In the genomic region with DNA sequence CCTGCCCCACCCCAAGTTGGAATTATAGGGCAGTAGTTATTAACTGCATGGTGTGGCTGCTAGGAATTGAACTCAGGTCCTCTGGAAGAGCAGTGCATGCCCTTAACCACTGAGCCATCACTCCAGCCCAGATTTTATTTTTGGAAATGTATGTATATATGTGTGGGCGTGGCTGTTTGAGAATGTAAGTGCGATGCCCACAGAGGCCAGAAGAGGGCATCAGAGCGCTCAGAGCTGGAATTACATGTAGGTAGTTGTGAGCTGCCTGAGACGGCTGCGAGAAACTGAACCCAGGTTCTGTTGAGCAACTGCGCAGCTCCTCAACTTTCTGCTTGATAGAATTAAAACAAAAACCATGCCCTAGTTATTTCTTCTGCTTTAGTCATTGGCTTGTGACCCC, we compare ENCODE assay signal across 8 mouse cellular contexts. TPM values are rescaled to one million over a fixed set of nuclear protein-coding genes. Genes with fewer than 3 reads are reported as not detected.
A peak's percentile ranks its signal among the peaks of the same experiment; 100 is the strongest.
DNase-seq lines count a peak whose midpoint lies in the region; ATAC-seq and TF ChIP-seq lines count a peak whose summit lies in the region.
"Had no signal": no experiment of that assay in that cellular context is flagged by ENCODE, and none has a peak within 500 bp of the region (broad histone marks: within the 10 kb centered on the region; RNA-seq: fewer than 3 reads in every experiment).

No protein-coding gene starts in this region.

- peak; percentile 8 for ATAC-seq in G1E (ENCODE audit: extremely low read depth, insufficient number of reproducible peaks, low FRiP score, poor library complexity, severe bottlenecking)
- ATAC-seq in lung, embryonic 14.5 days (ENCODE audit: insufficient read depth), result peak; percentile 32; the same call in 1 of the 2 replicates

- H3K9ac ChIP-seq in lung, embryonic 14.5 days, result no peak overlapping the region
- H3K9ac ChIP-seq: liver, embryonic 15.5 days had no signal

- TF ChIP-seq CTCF in G1E (IDR thresholded peaks at IDR 0.05; ENCODE audit: low read depth, low read length), result peak; percentile 48
- peak; percentile 76 for TF ChIP-seq CTCF in lung, embryonic 14.5 days (IDR thresholded peaks at IDR 0.05; ENCODE audit: low read depth)

- no peak overlapping the region for H3K4me3 ChIP-seq in G1E (ENCODE audit: low read depth, low read length)
- H3K4me3 ChIP-seq in lung, embryonic 14.5 days (ENCODE audit: low read depth, low read length), result no peak overlapping the region
- H3K4me3 ChIP-seq: liver, embryonic 15.5 days had no signal

- H3K4me2 ChIP-seq in lung, embryonic 14.5 days, result no peak overlapping the region
- H3K4me2 ChIP-seq: liver, embryonic 15.5 days had no signal

- no peaks in the 10 kb centered on the region for H3K36me3 ChIP-seq in G1E (replicated peaks)
- no peaks in the 10 kb centered on the region for H3K36me3 ChIP-seq in lung, embryonic 14.5 days (ENCODE audit: insufficient read depth)
- H3K36me3 ChIP-seq: liver, embryonic 15.5 days had no signal

- peaks cover 6% of the 10 kb centered on the region for H3K4me1 ChIP-seq in G1E (ENCODE audit: insufficient read depth, low read depth, low read length)
- H3K4me1 ChIP-seq in lung, embryonic 14.5 days (ENCODE audit: insufficient read depth), result peaks cover 7% of the 10 kb centered on the region

- 29% methylated on average over 6 of the region's 6 CpGs for WGBS in lung, embryonic 14.5 days

- H3K27ac ChIP-seq in lung, embryonic 14.5 days (ENCODE audit: low read depth), result no peak overlapping the region
- H3K27ac ChIP-seq: liver, embryonic 15.5 days had no signal

- H3K27me3 ChIP-seq in G1E (ENCODE audit: insufficient read depth, low read length), result no peaks in the 10 kb centered on the region
- no peaks in the 10 kb centered on the region for H3K27me3 ChIP-seq in lung, embryonic 14.5 days (ENCODE audit: insufficient read depth, low read length)
- H3K27me3 ChIP-seq: liver, embryonic 15.5 days had no signal

- no peaks in the 10 kb centered on the region for H3K9me3 ChIP-seq in G1E (replicated peaks)
- no peaks in the 10 kb centered on the region for H3K9me3 ChIP-seq in lung, embryonic 14.5 days (ENCODE audit: low read depth, low read length)
- H3K9me3 ChIP-seq: liver, embryonic 15.5 days had no signal

- DNase-seq in CD4-positive helper T cell, adult 2 months (ENCODE audit: low read depth, low spot score), result peak; percentile 64
- DNase-seq in G1E (ENCODE audit: low spot score), result peak; percentile 32
- DNase-seq in cerebellum, adult 11-12 months, result peak; percentile 27
- DNase-seq in gastrocnemius, adult 8-10 months (ENCODE audit: low spot score in 2 of 2), result peak; percentile 18 to 45
- DNase-seq in layer of hippocampus, adult 11-12 months (ENCODE audit: low spot score), result peak; percentile 73
- DNase-seq in lung, embryonic 14.5 days, result peak; percentile 86
- DNase-seq in right cerebral cortex, postnatal 4 days, result peak; percentile 79

RNA-seq across cellular contexts. Expression of a gene that starts 38.0 kb away (rescaled TPM):
- total RNA-seq in G1E (2014; fragmentation: Nextera tagmentation) (not detected in 2 replicates), G1E (2017) (0.29 and 0.49 TPM in 2 replicates)
- not detected in 2 replicates for polyA plus RNA-seq in G1E (2012)
- total RNA-seq in gastrocnemius, adult 8-10 months (2022), result 1 to 10 TPM; 2.3 to 4.1 (median 2.8) TPM
- 6.5 and 7.3 TPM in 2 replicates for polyA plus RNA-seq in lung, embryonic 14.5 days (2014; fragmentation: Nextera tagmentation; extraction: Ambion mirVana)

Comparison
In these comparisons a context has a peak if more than half of its experiments do, and no peak if none do; other contexts are left out.
1. DNase-seq: peak in every context shown above with its lines; median percentile 86 in lung, embryonic 14.5 days; 79 in right cerebral cortex, postnatal 4 days; 73 in layer of hippocampus, adult 11-12 months; 64 in CD4-positive helper T cell, adult 2 months; 32 in G1E; 32 in gastrocnemius, adult 8-10 months; 27 in cerebellum, adult 11-12 months.